ENCODE assay signal across 28 mouse cellular contexts in genomic region chr10:17742581-17742980, GRCm38 (mm10).
"Had no signal": no experiment of that assay in that cellular context is flagged by ENCODE, and none has a peak within 500 bp of the region (broad histone marks: within the 10 kb centered on the region; RNA-seq: fewer than 3 reads in every experiment).

No protein-coding gene starts in this region.

- H3K4me1 ChIP-seq: embryonic facial prominence, embryonic 10.5 days; embryonic facial prominence, embryonic 12.5 days; embryonic facial prominence, embryonic 13.5 days; embryonic facial prominence, embryonic 15.5 days; forebrain, embryonic 10.5 days; forebrain, embryonic 12.5 days; forebrain, embryonic 13.5 days; forebrain, embryonic 15.5 days had no signal

- H3K4me2 ChIP-seq: embryonic facial prominence, embryonic 12.5 days; embryonic facial prominence, embryonic 13.5 days; embryonic facial prominence, embryonic 15.5 days; forebrain, embryonic 12.5 days; forebrain, embryonic 13.5 days; forebrain, embryonic 15.5 days had no signal

- H3K9ac ChIP-seq: embryonic facial prominence, embryonic 12.5 days; embryonic facial prominence, embryonic 13.5 days; embryonic facial prominence, embryonic 15.5 days; forebrain, embryonic 12.5 days; forebrain, embryonic 13.5 days; forebrain, embryonic 15.5 days; forebrain, postnatal 0 days had no signal

- ATAC-seq: forebrain, embryonic 13.5 days; forebrain, embryonic 14.5 days; forebrain, embryonic 15.5 days; forebrain, embryonic 16.5 days; forebrain, postnatal 0 days had no signal

- H3K9me3 ChIP-seq: embryonic facial prominence, embryonic 10.5 days; embryonic facial prominence, embryonic 12.5 days; embryonic facial prominence, embryonic 13.5 days; embryonic facial prominence, embryonic 15.5 days; forebrain, embryonic 10.5 days; forebrain, embryonic 12.5 days; forebrain, embryonic 13.5 days; forebrain, embryonic 15.5 days had no signal

- DNase-seq: cerebellum, adult 2 months; cerebellum, adult 8-10 months; cerebellum, adult 9-10 months; cerebellum, adult 9-11 months; cerebellum, postnatal 10 days; cerebellum, postnatal 14 days; cerebellum, postnatal 25 days; cerebellum, postnatal 36 days; embryo, embryonic 11 days; forebrain, postnatal 0 days; gastrocnemius, adult 2 months; gastrocnemius, postnatal 10 days; gastrocnemius, postnatal 14 days; gastrocnemius, postnatal 25 days; gastrocnemius, postnatal 36 days; heart, adult 18-20 months; heart, adult 2 months had no signal

- H3K36me3 ChIP-seq: embryonic facial prominence, embryonic 10.5 days; embryonic facial prominence, embryonic 12.5 days; embryonic facial prominence, embryonic 13.5 days; embryonic facial prominence, embryonic 15.5 days; forebrain, embryonic 10.5 days; forebrain, embryonic 12.5 days; forebrain, embryonic 15.5 days had no signal

- H3K4me3 ChIP-seq: embryonic facial prominence, embryonic 10.5 days; embryonic facial prominence, embryonic 12.5 days; embryonic facial prominence, embryonic 13.5 days; embryonic facial prominence, embryonic 15.5 days; erythroblast, embryonic 14.5 days; forebrain, embryonic 10.5 days; forebrain, embryonic 12.5 days; forebrain, embryonic 13.5 days; forebrain, embryonic 15.5 days; gastrocnemius, adult 2 months; heart, adult 2 months had no signal

- H3K27ac ChIP-seq: embryonic facial prominence, embryonic 10.5 days; embryonic facial prominence, embryonic 12.5 days; embryonic facial prominence, embryonic 13.5 days; embryonic facial prominence, embryonic 15.5 days; forebrain, embryonic 10.5 days; forebrain, embryonic 12.5 days; forebrain, embryonic 13.5 days; forebrain, embryonic 15.5 days; gastrocnemius, adult 2 months; heart, adult 2 months had no signal

- H3K27me3 ChIP-seq: embryonic facial prominence, embryonic 12.5 days; embryonic facial prominence, embryonic 13.5 days; embryonic facial prominence, embryonic 15.5 days; forebrain, embryonic 12.5 days; forebrain, embryonic 13.5 days; forebrain, embryonic 15.5 days had no signal
